Mouse (Mus musculus) bone marrow, adult 2 months (tissue): Measurements from ENCODE around the gene Lhx4. TPM values are rescaled to one million over a fixed set of nuclear protein-coding genes. Genes with fewer than 3 reads are reported as not detected.

ENCODE experiments used
- H3K27ac ChIP-seq: fragments of 200-500 bp; 2 replicates; pipeline ENCODE4 v1.5.1; 2012; ENCODE audit warnings: low read depth, mild to moderate bottlenecking, control low read depth, inconsistent platforms, low read length; ENCODE audit not compliant: control insufficient read depth, poor library complexity, insufficient read depth
- H3K4me1 ChIP-seq: fragments of 200-500 bp; 2 replicates; pipeline ENCODE4 v1.6.1; 2011; ENCODE audit warnings: low read length; ENCODE audit not compliant: control insufficient read depth, insufficient read depth
- H3K4me3 ChIP-seq: fragments of 200-500 bp; replicated peaks from 2 replicates; pipeline ENCODE3; 2011; ENCODE audit warnings: mild to moderate bottlenecking, low read depth, low read length, control low read depth; ENCODE audit not compliant: control insufficient read depth
- CTCF ChIP-seq: fragments of 200-500 bp; IDR thresholded peaks from 2 replicates; pipeline ENCODE4 v1.5.1; 2011; ENCODE audit warnings: low read length, control low read depth; ENCODE audit not compliant: control insufficient read depth, insufficient read depth
- POLR2A ChIP-seq: fragments of 200-500 bp; IDR thresholded peaks from 2 replicates; pipeline ENCODE4 v1.6.1; 2011; ENCODE audit warnings: low read depth, mild to moderate bottlenecking, control low read depth, low read length, borderline replicate concordance; ENCODE audit not compliant: control insufficient read depth
- WGBS: fragments of 180-500 bp; shearing (Covaris S2); methylation state at CpG from one replicate; pipeline ENCODE4 v1.1.7; 2018; 5-methylcytosine and 5-hydroxymethylcytosine counted together
- polyA plus RNA-seq: library from polyadenylated mRNA; stranded (reverse); fragments of >200 nt; gene quantifications from 2 replicates; pipeline ENCODE4 v1.2.4, GENCODE M21; 2011; ENCODE audit warnings: low replicate concordance; ENCODE audit not compliant: missing spikeins, insufficient read depth, insufficient read length

The Lhx4 gene
- polyA plus RNA-seq, 1 experiment, result not detected

DNA sequence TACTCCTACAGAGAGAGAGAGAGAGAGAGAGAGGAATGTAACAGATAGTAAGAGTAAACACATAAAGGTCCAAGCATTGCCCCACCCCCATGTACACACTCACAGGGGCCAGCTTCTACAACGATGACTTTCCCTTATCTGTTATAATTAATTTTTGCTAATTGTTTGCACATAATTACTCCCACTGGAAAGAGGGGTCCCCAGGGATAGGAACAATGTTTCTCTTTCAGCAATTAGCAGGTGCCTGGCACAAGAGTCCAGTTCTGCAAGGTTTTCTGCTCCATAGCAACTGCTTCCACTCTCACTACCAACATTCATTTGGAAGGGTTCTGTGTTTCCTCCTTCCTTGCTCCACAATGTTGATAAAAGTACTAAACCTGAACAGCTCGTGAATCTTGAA lies 25.6 kb downstream of the Lhx4 start:
- WGBS, result 60% methylated on average over 2 of the region's 2 CpGs
- H3K4me1 ChIP-seq, result no peaks in the 10 kb centered on the region
- TF ChIP-seq POLR2A (no peak), CTCF (no peak)
- H3K27ac ChIP-seq, result no peak overlapping the region
- no peak overlapping the region for H3K4me3 ChIP-seq

DNA sequence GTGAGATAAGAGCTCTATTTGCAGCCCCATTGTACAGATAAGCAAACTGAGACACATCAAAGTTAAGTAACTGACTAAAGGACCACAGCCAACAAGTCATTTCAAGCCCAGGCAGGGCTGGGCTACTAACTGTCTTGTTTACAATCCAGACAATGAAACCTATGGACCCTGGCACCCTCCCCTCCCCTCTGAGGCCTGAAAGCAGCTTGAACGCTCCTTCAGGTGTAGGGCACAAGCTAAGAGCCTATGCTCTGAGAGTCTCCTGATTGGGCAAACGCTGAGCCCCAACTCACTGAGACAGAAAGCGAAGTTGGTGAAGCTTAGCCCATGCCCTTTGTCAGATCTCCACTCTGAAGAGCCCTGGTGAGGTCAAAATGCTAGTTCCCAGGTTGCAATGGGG lies 27.2 kb downstream of the Lhx4 start:
- no peak for TF ChIP-seq CTCF
- TF ChIP-seq POLR2A, result no peak
- 51% methylated on average over 3 of the region's 3 CpGs for WGBS
- Histone ChIP-seq H3K4me1 (no peaks in the 10 kb centered on the region), H3K27ac (no peak overlapping the region), H3K4me3 (no peak overlapping the region)

DNA sequence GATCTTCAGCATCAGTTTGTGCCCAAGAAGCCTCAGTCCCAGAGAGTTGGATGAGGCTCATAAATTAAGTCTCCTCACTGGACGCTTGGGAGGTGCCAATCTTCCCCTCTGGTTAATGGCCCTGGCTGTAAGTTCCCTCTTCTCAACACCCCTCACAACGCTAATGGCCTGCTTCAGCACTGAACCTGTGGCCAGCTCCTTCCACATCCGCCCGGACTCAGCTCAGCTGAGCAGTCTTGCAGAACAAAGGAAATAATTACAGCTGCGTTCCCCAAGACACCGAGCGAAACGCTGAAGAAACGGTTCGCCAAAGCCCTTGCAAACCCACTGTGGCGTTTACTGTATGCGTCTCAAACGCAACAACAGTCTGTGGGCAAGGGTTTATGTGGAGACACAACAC lies 29.3 kb downstream of the Lhx4 start:
- whole genome bisulfite sequencing, result 1% methylated on average over 13 of the region's 13 CpGs
- Histone ChIP-seq H3K4me1 (no peaks in the 10 kb centered on the region), H3K4me3 (no peak overlapping the region), H3K27ac (no peak overlapping the region)
- TF ChIP-seq CTCF, result no peak
- TF ChIP-seq POLR2A, result no peak

GRCm38 (mm10) chr1:155721443-155721842 lies 30.0 kb downstream of the Lhx4 start:
- TF ChIP-seq CTCF (peak; percentile 23; the same call in 1 of the 2 replicates), POLR2A (no peak)
- Histone ChIP-seq H3K4me3 (no peak overlapping the region), H3K4me1 (no peaks in the 10 kb centered on the region), H3K27ac (no peak overlapping the region)
- WGBS, result 39% methylated on average over 8 of the region's 8 CpGs

- H3K4me1 ChIP-seq, result no peaks in the 10 kb centered on the region
- H3K4me3 ChIP-seq, result no peak overlapping the region
- no peak overlapping the region for H3K27ac ChIP-seq
- WGBS, result 42% methylated on average over 5 of the region's 5 CpGs
- no peak for TF ChIP-seq POLR2A
- TF ChIP-seq CTCF, result no peak
Measured at GRCm38 (mm10) chr1:155720006-155720405, 31.5 kb downstream of the Lhx4 start.

- Histone ChIP-seq H3K27ac (no peak overlapping the region), H3K4me1 (no peaks in the 10 kb centered on the region), H3K4me3 (no peak overlapping the region)
- TF ChIP-seq CTCF (no peak), POLR2A (no peak)
- 56% methylated on average over 3 of the region's 3 CpGs for WGBS
Measured at GRCm38 (mm10) chr1:155718851-155719250, 32.6 kb downstream of the Lhx4 start.

DNA sequence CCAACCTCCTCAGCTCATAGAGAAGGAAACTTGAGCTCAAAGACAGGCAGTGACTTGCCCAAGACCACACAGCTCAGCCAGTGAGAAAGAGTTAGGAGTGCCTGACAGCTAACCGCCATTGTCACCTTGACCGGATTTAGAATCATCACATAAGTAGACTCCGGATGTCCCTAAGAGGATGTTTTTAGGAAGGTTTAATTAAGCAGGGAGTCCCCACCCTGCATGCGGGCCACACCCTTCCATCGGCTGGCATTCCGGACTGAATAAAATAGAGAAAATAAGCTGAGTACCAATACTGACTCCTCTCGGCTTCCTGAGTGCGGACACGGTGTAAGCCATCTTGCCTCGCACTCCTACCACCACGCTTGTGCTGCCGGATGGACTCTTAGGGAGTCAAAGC lies 34.2 kb downstream of the Lhx4 start:
- Histone ChIP-seq H3K4me3 (no peak overlapping the region), H3K4me1 (no peaks in the 10 kb centered on the region), H3K27ac (no peak overlapping the region)
- 82% methylated on average over 12 of the region's 12 CpGs for WGBS
- TF ChIP-seq POLR2A (no peak), CTCF (no peak)

GRCm38 (mm10) chr1:155715366-155715765 lies 36.1 kb downstream of the Lhx4 start:
- no peak for TF ChIP-seq CTCF
- no peak overlapping the region for H3K4me3 ChIP-seq
- H3K4me1 ChIP-seq, result no peaks in the 10 kb centered on the region
- H3K27ac ChIP-seq, result no peak overlapping the region

- H3K27ac ChIP-seq, result no peak overlapping the region
- WGBS, result 40% methylated on average over 2 of the region's 2 CpGs
- no peaks in the 10 kb centered on the region for H3K4me1 ChIP-seq
- H3K4me3 ChIP-seq, result no peak overlapping the region
- TF ChIP-seq POLR2A, result no peak
- no peak for TF ChIP-seq CTCF
Measured at GRCm38 (mm10) chr1:155713306-155713705, 38.2 kb downstream of the Lhx4 start.
